ENCODE assay signal across 14 mouse cellular contexts in genomic region chr11:22880383-22881172, GRCm38 (mm10).
"Had no signal": no experiment of that assay in that cellular context is flagged by ENCODE, and none has a peak within 500 bp of the region (broad histone marks: within the 10 kb centered on the region; RNA-seq: fewer than 3 reads in every experiment).

No protein-coding gene starts in this region.

- H3K9ac ChIP-seq: kidney, embryonic 15.5 days; limb, embryonic 12.5 days; limb, embryonic 15.5 days; liver, embryonic 13.5 days had no signal

- H3K27me3 ChIP-seq: kidney, embryonic 15.5 days; limb, embryonic 12.5 days; limb, embryonic 15.5 days; liver, embryonic 13.5 days had no signal

- H3K4me1 ChIP-seq: kidney, embryonic 15.5 days; limb, embryonic 15.5 days had no signal

- H3K36me3 ChIP-seq: kidney, embryonic 15.5 days; limb, embryonic 12.5 days; limb, embryonic 15.5 days; liver, embryonic 13.5 days had no signal

- H3K4me3 ChIP-seq: kidney, embryonic 15.5 days; limb, embryonic 12.5 days; limb, embryonic 15.5 days; liver, embryonic 13.5 days had no signal

- H3K27ac ChIP-seq: kidney, embryonic 15.5 days; limb, embryonic 12.5 days; limb, embryonic 15.5 days; liver, embryonic 13.5 days had no signal

- DNase-seq: kidney, adult 2 months; kidney, postnatal 10 days; kidney, postnatal 36 days; layer of hippocampus, adult 9-11 months; left cerebral cortex, postnatal 4 days; liver, embryonic 13.5 days; lung, adult 2 months; lung, postnatal 14 days; lung, postnatal 4 days; midbrain, embryonic 14.5 days; thymus, postnatal 25 days had no signal
